Mouse (Mus musculus) heart, embryonic 13.5 days (tissue): ENCODE measurements around the gene Zcchc2. TPM values are rescaled to one million over a fixed set of nuclear protein-coding genes. Genes with fewer than 3 reads are reported as not detected.

ENCODE experiments used
- ATAC-seq: fragments of 200-750 bp; cut with Nextera tagmentation; 2 replicates; pipeline ENCODE4 v1.8.0; 2017; ENCODE audit warnings: moderate TSS enrichment; ENCODE audit not compliant: insufficient number of reproducible peaks, low FRiP score, low TSS enrichment; ENCODE audit errors: extremely low read depth
- H3K27ac ChIP-seq: fragments of 300-500 bp; sonication (generic); replicated peaks from 2 replicates; pipeline ENCODE4 v1.5.1; 2015; ENCODE audit warnings: moderate library complexity, mild to moderate bottlenecking, inconsistent platforms
- H3K27me3 ChIP-seq: fragments of 300-500 bp; sonication (generic); replicated peaks from 2 replicates; pipeline ENCODE4 v1.6.1; 2015; ENCODE audit warnings: mild to moderate bottlenecking, inconsistent platforms
- H3K36me3 ChIP-seq: fragments of 300-500 bp; sonication (generic); 2 replicates; pipeline ENCODE4 v1.6.1; 2015; ENCODE audit warnings: mild to moderate bottlenecking, inconsistent platforms
- H3K4me1 ChIP-seq: fragments of 300-500 bp; sonication (generic); 2 replicates; pipeline ENCODE4 v1.6.1; 2015; ENCODE audit warnings: inconsistent platforms
- H3K4me2 ChIP-seq: fragments of 300-500 bp; sonication (generic); 2 replicates; pipeline ENCODE4 v1.6.1; 2015; ENCODE audit warnings: inconsistent platforms, mild to moderate bottlenecking, moderate library complexity
- H3K4me3 ChIP-seq: fragments of 300-500 bp; sonication (generic); 2 replicates; pipeline ENCODE4 v1.5.1; 2015; ENCODE audit warnings: moderate library complexity, mild to moderate bottlenecking, inconsistent platforms
- H3K9ac ChIP-seq: fragments of 300-500 bp; sonication (generic); 2 replicates; pipeline ENCODE4 v1.6.1; 2015; ENCODE audit warnings: inconsistent platforms, mild to moderate bottlenecking, moderate library complexity
- H3K9me3 ChIP-seq: fragments of 300-500 bp; sonication (generic); 2 replicates; pipeline ENCODE4 v1.6.1; 2016; ENCODE audit warnings: inconsistent platforms
- WGBS: fragments of 180-500 bp; shearing (Covaris S2); methylation state at CpG from one replicate; pipeline ENCODE4 v1.1.7; 2015; ENCODE audit warnings: mixed read lengths; 5-methylcytosine and 5-hydroxymethylcytosine counted together
- polyA plus RNA-seq: library from polyadenylated mRNA; unstranded; fragments of >200 nt; fragmentation: Nextera tagmentation; extraction: Ambion mirVana; gene quantifications from 2 replicates; pipeline ENCODE4 v1.2.1, GENCODE M21; 2015

Zcchc2 gene
- polyA plus RNA-seq, 1 experiment from 2014 or later, result 1.3 TPM

- Histone ChIP-seq H3K4me3 (no peak overlapping the region), H3K27ac (no peak overlapping the region), H3K36me3 (no peaks in the 10 kb centered on the region), H3K9ac (no peak overlapping the region), H3K4me2 (no peak overlapping the region), H3K4me1 (peaks cover 12% of the 10 kb centered on the region), H3K27me3 (no peaks in the 10 kb centered on the region), H3K9me3 (peaks cover 4% of the 10 kb centered on the region; the same call in 1 of the 2 replicates)
- ATAC-seq, result no peak
- 66% methylated on average over 4 of the region's 4 CpGs for WGBS
These were observed 25.7 kb upstream of the Zcchc2 start for GRCm38 (mm10) chr1:105964514-105964913.

- Histone ChIP-seq H3K27me3 (no peaks in the 10 kb centered on the region), H3K9me3 (peaks cover 4% of the 10 kb centered on the region; the same call in 1 of the 2 replicates), H3K27ac (no peak overlapping the region), H3K4me1 (peaks cover 12% of the 10 kb centered on the region), H3K4me2 (no peak overlapping the region), H3K9ac (no peak overlapping the region), H3K4me3 (no peak overlapping the region), H3K36me3 (no peaks in the 10 kb centered on the region)
- 63% methylated on average over 5 of the region's 5 CpGs for WGBS
- no peak for ATAC-seq
These were observed 25.0 kb upstream of the Zcchc2 start for GRCm38 (mm10) chr1:105965189-105965588.

- Histone ChIP-seq H3K4me1 (peaks cover 36% of the 10 kb centered on the region), H3K9ac (peak overlapping the region; percentile 74), H3K9me3 (no peaks in the 10 kb centered on the region), H3K4me2 (peak overlapping the region; percentile 69), H3K27ac (peak overlapping the region; percentile 82), H3K27me3 (no peaks in the 10 kb centered on the region), H3K4me3 (peak overlapping the region; percentile 49), H3K36me3 (no peaks in the 10 kb centered on the region)
- 19% methylated on average over 10 of the region's 10 CpGs for WGBS
- no peak for ATAC-seq
These were observed 18.6 kb upstream of the Zcchc2 start for GRCm38 (mm10) chr1:105971490-105972170.

- peak overlapping the region; percentile 31 for H3K4me2 ChIP-seq
- H3K36me3 ChIP-seq, result peaks cover 3% of the 10 kb centered on the region
- no peak overlapping the region for H3K9ac ChIP-seq
- peak overlapping the region; percentile 70 for H3K27ac ChIP-seq
- 20% methylated on average over 2 of the region's 2 CpGs for WGBS
- peak; percentile 52; the same call in 1 of the 2 replicates for ATAC-seq
- H3K4me3 ChIP-seq, result no peak overlapping the region
- H3K27me3 ChIP-seq, result no peaks in the 10 kb centered on the region
- peaks cover 36% of the 10 kb centered on the region for H3K4me1 ChIP-seq
- peaks cover 3% of the 10 kb centered on the region; the same call in 1 of the 2 replicates for H3K9me3 ChIP-seq
These were observed 16.2 kb upstream of the Zcchc2 start for GRCm38 (mm10) chr1:105974023-105974422.

- no peak overlapping the region for H3K27ac ChIP-seq
- H3K36me3 ChIP-seq, result peaks cover 10% of the 10 kb centered on the region
- WGBS, result 88% methylated on average over 7 of the region's 7 CpGs
- H3K4me3 ChIP-seq, result no peak overlapping the region
- H3K4me2 ChIP-seq, result no peak overlapping the region
- H3K27me3 ChIP-seq, result no peaks in the 10 kb centered on the region
- H3K4me1 ChIP-seq, result peaks cover 37% of the 10 kb centered on the region
- H3K9ac ChIP-seq, result no peak overlapping the region
- no peak for ATAC-seq
- H3K9me3 ChIP-seq, result peaks cover 8% of the 10 kb centered on the region; the same call in 1 of the 2 replicates
These were observed 12.6 kb upstream of the Zcchc2 start for GRCm38 (mm10) chr1:105977446-105978094.

GRCm38 (mm10) chr1:105980849-105981610 lies 9.2 kb upstream of the Zcchc2 start:
- no peak for ATAC-seq
- H3K27me3 ChIP-seq, result no peaks in the 10 kb centered on the region
- 43% methylated on average over 6 of the region's 6 CpGs for WGBS
- H3K9ac ChIP-seq, result no peak overlapping the region
- peaks cover 8% of the 10 kb centered on the region; the same call in 1 of the 2 replicates for H3K9me3 ChIP-seq
- H3K4me1 ChIP-seq, result peaks cover 33% of the 10 kb centered on the region
- H3K4me3 ChIP-seq, result no peak overlapping the region
- peaks cover 10% of the 10 kb centered on the region for H3K36me3 ChIP-seq
- peak overlapping the region; percentile 68 for H3K27ac ChIP-seq
- H3K4me2 ChIP-seq, result no peak overlapping the region

GRCm38 (mm10) chr1:105982496-105983364 lies 7.5 kb upstream of the Zcchc2 start:
- Histone ChIP-seq H3K9me3 (peaks cover 8% of the 10 kb centered on the region; the same call in 1 of the 2 replicates), H3K9ac (no peak overlapping the region), H3K4me1 (peaks cover 37% of the 10 kb centered on the region), H3K36me3 (peaks cover 10% of the 10 kb centered on the region), H3K4me2 (peak overlapping the region; percentile 13; the same call in 1 of the 2 replicates), H3K27ac (0 out of 2 replicates have a peak overlapping the region, but pooled peaks have one; percentile 20), H3K27me3 (no peaks in the 10 kb centered on the region), H3K4me3 (no peak overlapping the region)
- WGBS, result 38% methylated on average over 6 of the region's 6 CpGs
- no peak for ATAC-seq

- Histone ChIP-seq H3K36me3 (peaks cover 6% of the 10 kb centered on the region), H3K27me3 (no peaks in the 10 kb centered on the region), H3K27ac (no peak overlapping the region), H3K4me2 (no peak overlapping the region), H3K9ac (no peak overlapping the region), H3K9me3 (peaks cover 4% of the 10 kb centered on the region; the same call in 1 of the 2 replicates), H3K4me3 (no peak overlapping the region), H3K4me1 (peaks cover 51% of the 10 kb centered on the region)
- no peak for ATAC-seq
- 83% methylated on average over 3 of the region's 3 CpGs for WGBS
These were observed 6.0 kb upstream of the Zcchc2 start for GRCm38 (mm10) chr1:105984172-105984571.

- H3K27ac ChIP-seq, result no peak overlapping the region
These were observed 2.0 kb upstream of the Zcchc2 start for GRCm38 (mm10) chr1:105988171-105988570.

GRCm38 (mm10) chr1:105988903-105989639 lies 1.1 kb upstream of the Zcchc2 start:
- Histone ChIP-seq H3K4me1 (peaks cover 44% of the 10 kb centered on the region), H3K27ac (peak overlapping the region; percentile 96; the same call in 1 of the 2 replicates), H3K9ac (peak overlapping the region; percentile 93), H3K4me3 (peak overlapping the region; percentile 93), H3K27me3 (no peaks in the 10 kb centered on the region), H3K9me3 (no peaks in the 10 kb centered on the region), H3K4me2 (peak overlapping the region; percentile 98), H3K36me3 (no peaks in the 10 kb centered on the region)
- ATAC-seq, result no peak
- 45% methylated on average over 14 of the region's 14 CpGs for WGBS

More at GRCm38 (mm10) chr1:105988171-105988570, 2.0 kb upstream of the Zcchc2 start:
- H3K36me3 ChIP-seq, result no peaks in the 10 kb centered on the region
- no peak overlapping the region for H3K4me3 ChIP-seq
- peaks cover 49% of the 10 kb centered on the region for H3K4me1 ChIP-seq
- H3K9me3 ChIP-seq, result no peaks in the 10 kb centered on the region
- no peaks in the 10 kb centered on the region for H3K27me3 ChIP-seq
- peak overlapping the region; percentile 41 for H3K9ac ChIP-seq
- no peak for ATAC-seq
- 54% methylated on average over 3 of the region's 3 CpGs for WGBS
- H3K4me2 ChIP-seq, result peak overlapping the region; percentile 98
